Mouse (Mus musculus) lung, adult 2 months (tissue): Measurements from ENCODE around the gene Hcn2.

Source experiments
- CTCF ChIP-seq: fragments of 200-500 bp; IDR thresholded peaks from 2 replicates; pipeline ENCODE4 v1.5.1; 2011; ENCODE audit warnings: mild to moderate bottlenecking, low read length, control low read depth; ENCODE audit not compliant: insufficient read depth
- POLR2A ChIP-seq: fragments of 200-500 bp; IDR thresholded peaks from 2 replicates; pipeline ENCODE4 v1.6.1; 2011; ENCODE audit warnings: low read depth, mild to moderate bottlenecking, control low read depth, low read length, borderline replicate concordance; ENCODE audit errors: extremely low read depth

- no peak for TF ChIP-seq POLR2A
- TF ChIP-seq CTCF: no peak
Measured at GRCm38 (mm10) chr10:79714996-79715395, 1.4 kb upstream of the Hcn2 start.
